Mouse (Mus musculus): Measurements from ENCODE around the gene Hils1.

Hils1 gene

DNA sequence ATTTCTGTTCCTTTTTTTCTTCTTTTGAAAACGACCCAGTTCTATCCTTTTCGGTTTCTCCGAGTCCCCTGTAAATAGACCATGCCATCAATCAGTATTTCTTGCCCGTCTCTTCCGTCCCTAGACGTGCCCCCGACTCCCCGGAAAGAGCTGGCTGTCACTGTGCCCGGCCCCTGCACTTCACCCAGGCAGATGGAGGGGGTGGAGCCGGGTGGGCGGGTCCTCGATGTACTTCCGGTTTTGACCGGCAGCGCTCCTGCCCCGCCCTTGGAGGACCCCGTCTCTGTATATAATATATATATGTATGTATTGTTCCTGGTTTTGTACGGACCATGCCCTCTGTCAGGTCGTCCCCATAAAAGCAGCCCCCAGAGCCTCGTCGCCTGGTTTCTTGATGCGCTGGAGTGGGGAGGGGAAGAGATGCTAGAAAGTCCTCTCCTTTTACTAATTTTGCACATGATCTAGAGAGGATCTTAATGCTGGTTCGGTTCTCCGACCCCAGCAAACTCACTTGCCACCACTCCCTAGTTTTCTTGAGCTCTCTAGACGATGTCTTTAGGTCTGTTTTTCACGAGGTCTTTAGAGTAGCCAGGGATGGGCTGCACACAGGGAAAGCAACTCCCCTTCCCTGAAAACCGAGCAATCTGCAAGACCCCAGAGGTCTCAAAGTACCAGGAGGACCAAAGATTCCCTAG is 39.3 kb downstream of the Hils1 start:
- peak; percentile 90 for DNase-seq

DNA sequence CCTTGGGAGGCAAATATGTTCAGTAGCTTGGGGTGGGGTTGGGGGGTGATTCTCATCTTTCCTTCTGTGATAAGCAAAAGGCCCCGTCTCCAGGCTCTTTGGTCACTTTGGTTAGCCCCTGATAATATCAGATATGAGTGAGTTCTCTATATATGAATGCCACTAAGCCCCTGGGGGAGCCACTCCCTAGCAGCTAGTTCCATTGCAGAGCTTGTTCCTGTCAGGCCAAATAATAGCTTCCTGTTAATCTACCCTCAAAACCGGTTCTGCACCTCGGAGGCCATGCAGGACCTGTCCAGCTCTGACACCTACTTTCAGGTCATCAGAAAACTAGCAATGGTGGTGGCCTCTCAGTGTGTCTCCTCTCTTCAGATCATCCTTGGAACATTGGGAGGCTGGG is 40.0 kb downstream of the Hils1 start:
- DNase-seq = no peak

DNA sequence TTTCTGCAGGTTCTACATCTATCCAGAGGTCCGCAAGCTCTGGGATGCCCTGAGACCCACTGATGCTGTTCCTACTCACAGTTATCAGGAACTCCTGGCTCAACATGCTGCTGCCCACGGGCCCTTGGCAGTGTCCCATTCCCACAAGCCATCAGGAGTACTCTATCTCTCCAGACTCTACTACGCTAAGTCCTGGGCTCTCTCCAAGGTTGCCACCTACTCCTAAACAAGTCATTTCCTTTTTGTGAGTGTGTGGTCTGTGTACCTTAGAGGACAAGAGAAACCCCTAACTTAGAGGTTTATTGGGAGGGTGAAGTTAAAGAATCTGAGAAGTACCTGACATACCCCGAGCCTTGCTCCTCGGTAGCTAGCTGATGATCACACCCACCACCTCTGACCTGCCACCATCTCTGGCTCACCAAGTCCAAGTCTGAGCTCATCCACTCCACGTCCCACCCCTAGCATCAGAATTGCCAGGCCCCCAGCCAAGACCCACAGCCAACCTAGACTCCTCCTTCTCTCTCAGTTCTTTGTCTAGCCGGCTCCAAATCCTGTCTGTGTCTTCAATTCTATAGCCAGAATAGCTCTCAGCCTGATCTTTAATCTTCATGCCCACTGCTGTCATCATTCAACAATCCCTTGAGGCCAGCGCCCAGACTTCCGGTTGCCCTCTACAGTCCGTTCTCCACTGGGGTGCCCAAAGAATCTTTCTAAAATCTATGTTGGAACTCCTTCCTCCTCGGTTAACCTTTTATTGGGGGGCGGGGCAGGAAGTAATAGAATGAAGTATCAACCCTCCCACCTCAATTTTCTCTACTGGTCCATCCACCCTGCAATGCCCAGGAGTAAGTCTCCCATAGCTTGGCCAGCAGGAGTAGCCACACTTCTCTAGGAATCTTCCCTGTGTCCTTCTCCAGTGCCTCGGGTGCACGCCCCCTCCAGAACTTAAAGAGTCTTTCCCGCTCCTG is 41.6 kb downstream of the Hils1 start:
- DNase-seq = peak; percentile 61

DNA sequence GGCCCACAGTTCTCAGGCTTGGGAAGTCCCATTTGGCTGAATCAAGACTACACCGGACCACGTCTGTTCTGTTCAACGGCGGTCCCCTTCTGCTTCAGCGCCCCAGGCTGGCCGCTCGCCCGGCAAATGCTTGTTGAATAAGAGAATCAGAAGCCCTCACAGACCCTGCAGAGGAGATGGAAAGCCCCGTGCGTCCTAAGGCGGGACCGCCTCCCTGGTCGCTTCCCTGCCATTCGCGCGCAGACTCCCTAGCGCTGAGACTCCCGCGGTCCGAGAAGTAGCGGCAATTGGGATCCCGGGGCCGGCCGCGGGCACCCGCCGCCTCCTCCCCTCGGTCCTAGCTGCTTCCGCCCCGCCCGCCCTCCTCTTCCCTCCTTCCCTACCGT is 42.2 kb downstream of the Hils1 start, which contains the start of gene Samd14:
Samd14 (plus strand) TSS at position 251 of the 386 bp plus-strand sequence.
- peak; percentile 92 for DNase-seq

DNA sequence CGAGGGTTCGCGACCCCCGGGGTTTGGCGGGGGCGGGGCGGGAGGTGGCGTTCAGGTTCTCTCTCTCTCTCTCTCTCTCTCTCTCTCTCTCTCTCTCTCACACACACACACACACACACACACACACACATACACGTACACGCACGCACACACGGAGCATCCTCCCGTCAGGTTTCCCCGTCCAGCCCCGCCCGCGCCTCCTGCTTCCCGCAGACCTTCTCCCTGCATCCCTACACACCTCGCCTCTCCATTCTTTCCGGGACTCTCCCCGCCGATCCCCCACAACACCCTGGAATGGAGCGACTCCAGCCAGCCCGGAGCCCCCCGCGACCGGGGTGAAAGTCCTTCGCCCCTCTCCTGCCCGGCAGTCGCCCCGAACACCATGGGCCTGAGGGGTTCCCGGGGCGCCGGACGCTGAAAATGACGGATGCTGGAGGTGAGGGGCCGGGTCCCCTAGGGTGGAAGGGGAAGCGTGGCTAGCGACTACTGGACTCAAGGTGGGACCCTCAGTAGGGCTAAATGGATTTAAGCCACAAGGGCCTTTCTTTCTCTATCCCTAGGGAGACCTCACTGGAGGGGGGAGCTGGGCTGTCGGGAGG is 42.8 kb downstream of the Hils1 start:
- DNase-seq = peak; percentile 65

DNA sequence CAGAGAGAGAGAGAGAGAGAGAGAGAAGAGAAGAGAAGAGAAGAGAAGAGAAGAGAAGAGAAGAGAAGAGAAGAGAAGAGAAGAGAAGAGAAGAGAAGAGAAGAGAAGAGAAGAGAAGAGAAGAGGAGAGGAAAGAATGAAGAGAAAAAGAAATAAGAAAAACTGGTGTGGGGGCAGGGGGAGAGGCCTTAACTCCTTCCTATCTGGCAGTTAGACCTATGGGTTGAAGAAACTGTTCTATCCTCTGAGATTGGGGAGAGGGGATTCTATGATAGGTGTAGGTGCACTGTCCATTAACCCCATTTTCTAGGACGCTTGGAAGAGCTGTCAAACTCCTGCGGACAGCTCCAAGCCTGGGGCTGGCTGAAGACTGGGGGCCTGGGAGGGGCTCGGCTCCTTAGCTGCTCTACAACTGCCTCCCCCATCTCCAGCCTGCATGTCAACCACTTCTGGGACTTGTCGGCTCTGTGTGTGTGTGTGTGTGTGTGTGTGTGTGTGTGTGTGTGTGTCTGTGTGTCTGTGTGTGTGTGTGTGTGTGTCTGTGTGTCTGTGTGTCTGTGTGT is 43.5 kb downstream of the Hils1 start:
- DNase-seq = peak; percentile 47

DNA sequence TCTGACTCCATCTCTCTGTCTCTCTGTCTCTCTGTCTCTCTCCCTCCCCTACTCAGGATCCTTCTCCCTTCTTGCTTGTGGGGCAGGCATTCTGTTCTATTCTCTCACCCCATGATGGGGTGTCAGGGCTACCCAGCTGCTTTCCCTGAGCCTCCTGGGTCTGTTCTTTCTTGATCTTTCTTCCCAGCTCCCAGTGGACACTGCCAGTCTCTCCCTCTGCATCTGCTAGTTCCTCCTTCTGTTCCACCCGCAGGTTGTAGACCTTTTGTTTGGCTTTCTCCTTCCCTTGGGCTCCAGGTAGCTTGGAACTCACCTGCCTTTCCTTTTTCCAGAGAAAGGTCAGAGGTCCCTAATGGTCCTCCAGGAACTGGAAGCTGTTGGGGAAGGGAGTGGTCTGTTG is 44.0 kb downstream of the Hils1 start:
- no peak for DNase-seq

DNA sequence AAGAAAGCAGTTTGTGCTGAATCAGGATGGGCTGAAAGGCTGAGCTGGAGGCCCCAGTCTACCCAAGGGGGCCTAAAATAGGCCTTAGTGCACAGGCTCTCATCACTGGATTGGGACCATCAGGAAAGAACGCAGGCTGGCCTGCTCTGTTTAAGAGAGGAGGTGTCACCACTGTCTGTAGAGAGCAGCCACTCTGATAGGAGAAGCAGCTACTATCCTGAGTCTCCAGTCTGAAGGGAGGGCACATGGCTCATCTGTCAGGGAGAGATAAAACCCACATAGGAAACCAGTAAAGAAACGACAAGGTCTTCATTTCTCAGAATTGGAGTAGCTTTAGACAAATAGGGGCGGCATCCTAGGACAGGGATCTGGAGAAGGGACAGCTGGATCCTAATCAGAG is 44.7 kb downstream of the Hils1 start:
- DNase-seq = no peak

DNA sequence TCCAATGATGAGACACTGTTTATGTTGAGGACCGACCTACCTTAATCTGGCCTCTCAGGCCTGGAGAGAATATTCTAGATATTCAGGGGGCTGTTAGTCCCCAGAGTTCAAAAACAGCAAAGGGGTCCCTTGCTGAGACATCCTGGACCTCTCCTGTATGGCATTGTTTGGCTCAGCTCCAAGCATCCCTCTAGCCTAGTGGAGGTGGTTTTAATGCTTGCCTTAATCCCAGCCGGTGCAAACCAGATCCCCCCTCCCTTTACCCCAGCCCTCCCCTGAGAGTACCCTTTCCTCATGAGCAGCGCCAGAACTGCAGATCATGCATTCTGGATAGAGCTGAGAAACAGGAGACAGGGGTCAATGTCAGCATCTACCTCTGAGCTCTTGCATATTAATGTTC is 45.1 kb downstream of the Hils1 start:
- no peak for DNase-seq

DNA sequence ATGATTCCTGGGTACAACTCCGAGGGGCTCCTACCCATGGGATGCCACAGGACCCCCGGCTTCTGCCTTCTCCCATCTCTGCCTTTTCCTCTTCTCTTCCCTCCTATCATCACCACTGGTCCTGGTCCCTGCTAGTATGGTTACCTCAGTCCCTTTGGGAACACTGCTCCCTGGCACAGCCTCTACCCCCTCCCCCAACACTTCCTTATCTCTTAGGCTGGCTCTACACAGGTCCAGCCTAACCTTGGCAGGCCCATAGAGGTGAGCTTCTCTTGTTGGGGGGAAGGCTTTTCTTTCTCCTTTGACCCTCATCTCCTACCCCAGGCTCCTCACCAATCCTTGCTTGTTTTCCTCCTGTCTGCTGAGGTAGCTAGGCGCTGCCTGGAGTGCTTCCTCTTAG is 48.1 kb downstream of the Hils1 start:
- DNase-seq = no peak

Data from retina, postnatal 1 day (tissue).